Mouse (Mus musculus) limb, embryonic 10.5 days (tissue): ENCODE measurements around the gene Knl1. TPM values are rescaled to one million over a fixed set of nuclear protein-coding genes. Genes with fewer than 3 reads are reported as not detected.
"Not testable (repeated sequence)": the region's sequence is repeated elsewhere in the genome, so short reads cannot be mapped to it uniquely, and the experiment has no call there.

Experiments used
- DNase-seq: peaks from one replicate; pipeline ENCODE4 v3.0.0-alpha.2; 2017; ENCODE audit warnings: low spot score
- H3K27ac ChIP-seq: fragments of 300-500 bp; sonication (generic); 2 replicates; pipeline ENCODE4 v1.5.1; 2016; ENCODE audit warnings: mild to moderate bottlenecking
- H3K27me3 ChIP-seq: fragments of 300-500 bp; sonication (generic); 2 replicates; pipeline ENCODE4 v1.6.1; 2016; ENCODE audit warnings: low read depth, mild to moderate bottlenecking; ENCODE audit not compliant: poor library complexity, severe bottlenecking
- H3K36me3 ChIP-seq: fragments of 300-500 bp; sonication (generic); 2 replicates; pipeline ENCODE4 v1.6.1; 2016; ENCODE audit warnings: mild to moderate bottlenecking, moderate library complexity
- H3K4me1 ChIP-seq: fragments of 300-500 bp; sonication (generic); 2 replicates; pipeline ENCODE4 v1.6.1; 2016
- H3K4me3 ChIP-seq: fragments of 300-500 bp; sonication (generic); 2 replicates; pipeline ENCODE4 v1.5.1; 2016; ENCODE audit warnings: mild to moderate bottlenecking, moderate library complexity
- H3K9me3 ChIP-seq: fragments of 300-500 bp; sonication (generic); replicated peaks from 2 replicates; pipeline ENCODE4 v1.6.1; 2016; ENCODE audit warnings: mild to moderate bottlenecking
- WGBS: fragments of 180-500 bp; shearing (Covaris S2); methylation state at CpG from one replicate; pipeline ENCODE4 v1.1.7; 2016; 5-methylcytosine and 5-hydroxymethylcytosine counted together
- polyA plus RNA-seq: library from polyadenylated mRNA; unstranded; fragments of >200 nt; fragmentation: Nextera tagmentation; extraction: Ambion mirVana; gene quantifications from 2 replicates; pipeline ENCODE4 v1.2.1, GENCODE M21; 2016

Knl1 gene
- polyA plus RNA-seq, result 42.5 and 58.0 TPM in 2 replicates

GRCm38 (mm10) chr2:119046649-119047611, at the start of gene Knl1:
Gene Knl1, plus strand, starts transcription at chr2:119047119.
- Histone ChIP-seq H3K27ac (peak within 1 kb of the TSS; percentile 96), H3K9me3 (no peaks in the 10 kb centered on the region), H3K4me1 (peaks cover 26% of the 10 kb centered on the region), H3K27me3 (no peaks in the 10 kb centered on the region), H3K4me3 (peak within 1 kb of the TSS; percentile 84), H3K36me3 (peaks cover 13% of the 10 kb centered on the region)
- under 1% methylated on average over 75 of the region's 77 CpGs for WGBS
- DNase-seq, result peak; percentile 97

GRCm38 (mm10) chr2:118998115-118998866, 48.6 kb upstream of the Knl1 start:
- no peak for DNase-seq
- Histone ChIP-seq H3K27me3 (peaks cover 18% of the 10 kb centered on the region), H3K36me3 (no peaks in the 10 kb centered on the region), H3K4me1 (peaks cover 5% of the 10 kb centered on the region; the same call in 1 of the 2 replicates), H3K9me3 (no peaks in the 10 kb centered on the region), H3K4me3 (no peak overlapping the region), H3K27ac (no peak overlapping the region)
- WGBS, result 79% methylated on average over 6 of the region's 6 CpGs

- WGBS, result 75% methylated on average over 3 of the region's 3 CpGs
- Histone ChIP-seq H3K4me1 (peaks cover 5% of the 10 kb centered on the region; the same call in 1 of the 2 replicates), H3K27ac (no peak overlapping the region), H3K27me3 (peaks cover 18% of the 10 kb centered on the region), H3K36me3 (no peaks in the 10 kb centered on the region), H3K4me3 (no peak overlapping the region), H3K9me3 (no peaks in the 10 kb centered on the region)
- no peak for DNase-seq
Measured at GRCm38 (mm10) chr2:118999025-118999639, 47.8 kb upstream of the Knl1 start.

- Histone ChIP-seq H3K9me3 (no peaks in the 10 kb centered on the region), H3K4me3 (no peak overlapping the region), H3K36me3 (no peaks in the 10 kb centered on the region), H3K27me3 (no peaks in the 10 kb centered on the region), H3K27ac (no peak overlapping the region), H3K4me1 (no peaks in the 10 kb centered on the region; the same call in 1 of the 2 replicates)
- 91% methylated on average over 7 of the region's 7 CpGs for WGBS
- DNase-seq, result no peak
Measured at GRCm38 (mm10) chr2:119006886-119007285, 40.0 kb upstream of the Knl1 start.

DNA sequence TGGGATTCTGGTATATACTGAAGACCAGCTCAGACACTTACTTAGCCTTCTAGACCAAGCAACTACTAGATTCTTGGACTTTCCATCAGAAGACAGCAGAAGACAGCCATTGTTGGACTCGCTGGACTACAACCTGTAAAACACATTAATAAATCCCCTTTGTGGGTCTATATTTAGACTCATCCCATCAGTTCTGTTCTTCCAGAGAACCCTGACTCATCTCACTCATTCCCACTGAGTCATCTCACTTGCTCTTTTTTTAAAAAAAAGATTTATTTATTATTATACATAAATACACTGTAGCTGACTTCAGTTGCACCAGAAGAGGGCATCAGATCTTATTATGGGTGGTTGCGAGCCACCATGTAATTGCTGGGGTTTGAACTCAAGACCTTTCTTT, 37.5 kb upstream of the Knl1 start:
- WGBS, result 98% methylated on average over 2 of the region's 2 CpGs
- no peaks in the 10 kb centered on the region; the same call in 1 of the 2 replicates for H3K4me1 ChIP-seq
- no peaks in the 10 kb centered on the region for H3K36me3 ChIP-seq
- H3K27me3 ChIP-seq, result no peaks in the 10 kb centered on the region
- H3K4me3 ChIP-seq, result no peak overlapping the region
- no peak overlapping the region for H3K27ac ChIP-seq
- DNase-seq, result no peak
- no peaks in the 10 kb centered on the region for H3K9me3 ChIP-seq

DNA sequence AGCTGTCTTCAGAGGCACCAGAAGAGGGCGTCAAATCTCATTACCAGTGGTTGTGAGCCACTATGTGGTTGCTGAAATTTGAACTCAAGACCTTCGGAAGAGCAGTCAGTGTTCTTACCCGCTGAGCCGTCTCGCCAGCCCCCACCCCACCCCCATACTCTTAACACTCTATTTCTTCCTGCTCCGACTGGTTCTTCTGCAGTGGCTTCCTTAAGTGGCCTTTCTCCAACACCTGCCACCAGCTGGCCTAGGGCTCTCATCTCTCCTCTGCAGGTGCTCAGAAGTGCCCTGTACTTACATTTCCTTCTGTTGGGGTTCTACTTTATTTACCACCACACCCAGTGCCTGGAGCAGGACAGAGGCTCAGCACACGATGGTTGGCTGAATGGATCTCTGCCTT, 31.9 kb upstream of the Knl1 start:
- peaks cover 15% of the 10 kb centered on the region for H3K4me1 ChIP-seq
- H3K9me3 ChIP-seq, result no peaks in the 10 kb centered on the region
- DNase-seq, result no peak
- H3K36me3 ChIP-seq, result peaks cover 17% of the 10 kb centered on the region
- no peak overlapping the region for H3K4me3 ChIP-seq
- H3K27ac ChIP-seq, result no peak overlapping the region
- no peaks in the 10 kb centered on the region for H3K27me3 ChIP-seq
- 77% methylated on average over 7 of the region's 7 CpGs for WGBS

DNA sequence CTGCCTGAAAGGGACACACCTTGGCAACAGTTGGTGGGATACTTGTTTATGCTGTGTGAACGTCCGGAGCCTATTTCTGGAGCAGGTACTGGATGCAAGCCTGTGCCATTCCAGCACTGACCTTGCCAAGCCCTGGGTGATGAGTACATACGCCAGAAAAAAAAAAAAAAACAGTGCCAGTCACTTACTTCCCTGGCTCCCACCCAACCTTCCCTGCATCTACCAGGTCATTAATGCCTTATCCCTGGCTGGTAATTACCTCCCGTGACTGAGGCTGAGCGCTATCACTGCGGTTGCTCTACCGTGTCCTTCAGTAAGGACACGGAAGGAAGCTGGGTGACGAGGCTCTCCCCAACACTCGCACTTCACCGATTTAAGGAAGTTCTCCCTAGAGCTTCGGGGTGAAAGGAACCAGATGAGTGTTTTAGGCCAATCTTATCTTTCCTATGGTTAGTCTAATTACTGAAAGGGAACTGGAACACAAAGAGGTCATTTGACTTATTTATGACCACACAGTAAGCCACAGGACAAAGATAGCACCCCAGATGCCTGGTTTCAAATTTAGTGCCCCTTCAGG, 31.2 kb upstream of the Knl1 start:
- 75% methylated on average over 12 of the region's 12 CpGs for WGBS
- no peak for DNase-seq
- peaks cover 17% of the 10 kb centered on the region for H3K36me3 ChIP-seq
- H3K9me3 ChIP-seq, result no peaks in the 10 kb centered on the region
- no peak overlapping the region for H3K27ac ChIP-seq
- H3K4me3 ChIP-seq, result no peak overlapping the region
- H3K27me3 ChIP-seq, result no peaks in the 10 kb centered on the region
- H3K4me1 ChIP-seq, result peaks cover 15% of the 10 kb centered on the region

DNA sequence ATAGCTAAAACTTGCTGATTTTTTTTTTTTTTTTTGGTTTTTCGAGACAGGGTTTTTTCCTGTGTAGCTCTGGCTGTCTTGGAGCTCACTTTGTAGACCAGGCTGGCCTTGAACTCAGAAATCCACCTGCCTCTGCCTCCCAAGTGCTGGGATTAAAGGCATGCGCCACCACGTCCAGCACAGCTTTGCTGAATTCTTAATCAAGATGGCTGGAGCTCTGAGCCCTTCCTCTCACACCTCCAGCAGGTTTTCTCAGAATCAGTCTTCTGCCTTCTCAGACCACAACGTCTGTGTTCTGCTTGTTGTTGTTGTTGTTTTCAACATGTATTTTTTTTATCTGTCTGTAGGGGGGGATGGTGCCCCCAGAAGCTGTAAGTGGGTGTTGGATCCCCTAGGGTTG, 30.6 kb upstream of the Knl1 start:
- not testable (repeated sequence) for H3K9me3 ChIP-seq

GRCm38 (mm10) chr2:119017647-119018046, 29.3 kb upstream of the Knl1 start:
- WGBS, result 97% methylated on average over 3 of the region's 3 CpGs
- no peak for DNase-seq
- peaks cover 15% of the 10 kb centered on the region for H3K4me1 ChIP-seq
- no peaks in the 10 kb centered on the region for H3K9me3 ChIP-seq
- no peak overlapping the region for H3K4me3 ChIP-seq
- H3K27ac ChIP-seq, result no peak overlapping the region
- H3K27me3 ChIP-seq, result no peaks in the 10 kb centered on the region
- H3K36me3 ChIP-seq, result peaks cover 37% of the 10 kb centered on the region

More for the DNA sequence above, 30.6 kb upstream of the Knl1 start:
- 84% methylated on average over 4 of the region's 4 CpGs for WGBS
- H3K27me3 ChIP-seq, DNase-seq, H3K4me3 ChIP-seq, H3K27ac ChIP-seq: not testable (repeated sequence)
- peaks cover 23% of the 10 kb centered on the region for H3K36me3 ChIP-seq
- peaks cover 15% of the 10 kb centered on the region for H3K4me1 ChIP-seq

- peaks cover 41% of the 10 kb centered on the region for H3K36me3 ChIP-seq
- no peaks in the 10 kb centered on the region for H3K9me3 ChIP-seq
- DNase-seq, result peak; percentile 62
- no peaks in the 10 kb centered on the region for H3K27me3 ChIP-seq
- peak overlapping the region; percentile 34 for H3K4me3 ChIP-seq
- H3K27ac ChIP-seq, result peak overlapping the region; percentile 5; the same call in 1 of the 2 replicates
- peaks cover 15% of the 10 kb centered on the region for H3K4me1 ChIP-seq
- 46% methylated on average over 22 of the region's 22 CpGs for WGBS
Measured at GRCm38 (mm10) chr2:119018391-119019122, 28.4 kb upstream of the Knl1 start.

- H3K4me3 ChIP-seq, result peak overlapping the region; percentile 34
- WGBS, result 4% methylated on average over 5 of the region's 5 CpGs
- peaks cover 42% of the 10 kb centered on the region for H3K36me3 ChIP-seq
Measured at GRCm38 (mm10) chr2:119019131-119019530, 27.8 kb upstream of the Knl1 start.

DNA sequence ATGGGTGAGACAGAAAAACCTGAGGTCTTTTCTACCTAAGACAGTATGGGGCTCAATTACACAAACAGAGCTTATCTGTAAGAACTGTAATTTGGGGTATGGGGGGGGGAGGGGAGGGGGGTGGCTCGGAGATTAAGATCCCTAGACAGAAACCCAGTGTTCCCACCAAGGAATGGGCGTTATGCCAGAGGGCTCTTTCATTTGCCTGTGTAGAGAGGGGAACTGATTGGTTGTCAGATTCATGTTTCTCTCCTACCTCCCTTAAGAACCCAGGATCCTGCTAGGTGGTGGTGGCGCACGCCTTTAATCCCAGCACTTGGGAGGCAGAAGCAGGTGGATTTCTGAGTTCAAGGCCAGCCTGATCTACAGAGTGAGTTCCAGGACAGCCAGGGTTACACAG, 27.4 kb upstream of the Knl1 start:
- peaks cover 42% of the 10 kb centered on the region for H3K36me3 ChIP-seq
- no peak overlapping the region for H3K27ac ChIP-seq
- peaks cover 15% of the 10 kb centered on the region for H3K4me1 ChIP-seq
- whole genome bisulfite sequencing, result 53% methylated on average over 4 of the region's 4 CpGs
- DNase-seq, result no peak
- no peaks in the 10 kb centered on the region for H3K9me3 ChIP-seq
- H3K4me3 ChIP-seq, result no peak overlapping the region
- H3K27me3 ChIP-seq, result no peaks in the 10 kb centered on the region

More at GRCm38 (mm10) chr2:119019131-119019530, 27.8 kb upstream of the Knl1 start:
- H3K27me3 ChIP-seq, result no peaks in the 10 kb centered on the region
- peak; percentile 38 for DNase-seq
- peaks cover 15% of the 10 kb centered on the region for H3K4me1 ChIP-seq
- H3K27ac ChIP-seq, result peak overlapping the region; percentile 5; the same call in 1 of the 2 replicates
- H3K9me3 ChIP-seq, result no peaks in the 10 kb centered on the region
